Comparison of ENCODE assay signal across 21 mouse cellular contexts in the genomic region with DNA sequence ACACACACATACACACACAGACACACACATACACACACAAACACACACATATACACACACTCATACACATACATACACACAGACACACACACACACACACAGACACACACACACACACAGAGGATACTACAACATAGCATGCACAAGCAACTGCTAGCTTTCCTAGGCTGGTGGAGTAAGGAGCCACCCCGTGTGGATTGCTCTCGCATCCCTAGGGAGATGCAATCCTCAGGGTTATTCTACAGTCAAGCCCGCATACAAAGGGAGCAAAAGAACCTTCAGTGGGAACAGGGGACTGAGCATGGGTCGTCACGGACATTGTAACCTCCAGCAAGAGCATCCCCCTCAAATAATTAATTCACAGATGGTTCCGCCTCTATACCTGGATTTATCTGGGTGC.
"Had no signal": no experiment of that assay in that cellular context is flagged by ENCODE, and none has a peak within 500 bp of the region (broad histone marks: within the 10 kb centered on the region; RNA-seq: fewer than 3 reads in every experiment).

No protein-coding gene starts in this region.

- ATAC-seq: liver, embryonic 12.5 days; midbrain, embryonic 13.5 days; midbrain, embryonic 16.5 days had no signal

- H3K4me3 ChIP-seq: layer of hippocampus, adult 2 months; limb, embryonic 10.5 days; limb, embryonic 13.5 days; liver, embryonic 12.5 days; liver, embryonic 15.5 days; lung, embryonic 15.5 days; midbrain, embryonic 10.5 days; midbrain, embryonic 13.5 days; myocyte had no signal

- H3K4me1 ChIP-seq: limb, embryonic 10.5 days; limb, embryonic 13.5 days; liver, embryonic 12.5 days; liver, embryonic 15.5 days; lung, embryonic 15.5 days; megakaryocyte, embryonic 14.5 days; midbrain, embryonic 10.5 days; midbrain, embryonic 13.5 days had no signal

- DNase-seq: kidney, postnatal 25 days; layer of hippocampus, adult 9-11 months; liver; lung, adult 18-20 months; lung, postnatal 10 days; lung, postnatal 36 days; thymus, adult 18-20 months; thymus, postnatal 14 days; thymus, postnatal 4 days had no signal

- H3K4me2 ChIP-seq: limb, embryonic 13.5 days; liver, embryonic 12.5 days; liver, embryonic 15.5 days; lung, embryonic 15.5 days; midbrain, embryonic 13.5 days had no signal

- H3K27ac ChIP-seq: kidney, postnatal 0 days; layer of hippocampus, adult 2 months; limb, embryonic 10.5 days; limb, embryonic 13.5 days; liver, embryonic 12.5 days; liver, embryonic 15.5 days; lung, embryonic 15.5 days; midbrain, embryonic 10.5 days; midbrain, embryonic 13.5 days had no signal

- H3K36me3 ChIP-seq: limb, embryonic 10.5 days; limb, embryonic 13.5 days; liver, embryonic 12.5 days; liver, embryonic 15.5 days; lung, embryonic 15.5 days; midbrain, embryonic 10.5 days; midbrain, embryonic 13.5 days had no signal

- H3K9ac ChIP-seq: limb, embryonic 13.5 days; liver, embryonic 12.5 days; liver, embryonic 15.5 days; lung, embryonic 15.5 days; midbrain, embryonic 13.5 days had no signal

- H3K27me3 ChIP-seq: limb, embryonic 13.5 days; liver, embryonic 12.5 days; liver, embryonic 15.5 days; lung, embryonic 15.5 days; megakaryocyte, embryonic 14.5 days; midbrain, embryonic 13.5 days had no signal

- H3K9me3 ChIP-seq: limb, embryonic 10.5 days; limb, embryonic 13.5 days; lung, embryonic 15.5 days; midbrain, embryonic 13.5 days had no signal
